Mouse (Mus musculus): ENCODE results near the gene Rassf1. TPM values are rescaled to one million over a fixed set of nuclear protein-coding genes. Genes with fewer than 3 reads are reported as not detected.

Rassf1 gene
- total RNA-seq, 2 experiments from 2014 or later: 16.7 to 19.0 TPM

GRCm38 (mm10) chr9:107596619-107597569 lies 45.5 kb downstream of the Rassf1 start:
- intact Hi-C loops (cut with DNase I): no loop called here
- no peak for DNase-seq (ENCODE audit: low spot score in 2 of 2)

- DNase-seq (ENCODE audit: low spot score in 2 of 2): no peak
- intact Hi-C loops (cut with DNase I): no loop called here
Observed at GRCm38 (mm10) chr9:107598385-107598784, 47.0 kb downstream of the Rassf1 start.

- intact Hi-C loops (cut with DNase I): no loop called here
- DNase-seq (ENCODE audit: low spot score in 2 of 2): no peak
Observed at GRCm38 (mm10) chr9:107599433-107599832, 48.1 kb downstream of the Rassf1 start.

GRCm38 (mm10) chr9:107599842-107600241 lies 48.5 kb downstream of the Rassf1 start:
- intact Hi-C loops (cut with DNase I): loop anchor here (5.0 kb wide), 1 partner anchor 137 kb away; no protein-coding TSS in a partner anchor
- DNase-seq (ENCODE audit: low spot score in 2 of 2): peak in 1 of 2 experiments; percentile 52

- intact Hi-C loops (cut with DNase I): loop anchor here (5.0 kb wide), 1 partner anchor 137 kb away; no protein-coding TSS in a partner anchor
Observed at GRCm38 (mm10) chr9:107600745-107601144, 49.4 kb downstream of the Rassf1 start.

GRCm38 (mm10) chr9:107601275-107601674 lies 49.9 kb downstream of the Rassf1 start:
- intact Hi-C loops (cut with DNase I): loop anchor here (5.0 kb wide), 1 partner anchor 136 kb away; no protein-coding TSS in a partner anchor
- no peak for DNase-seq (ENCODE audit: low spot score in 2 of 2)

More at GRCm38 (mm10) chr9:107600745-107601144, 49.4 kb downstream of the Rassf1 start:
- DNase-seq (ENCODE audit: low spot score in 2 of 2): no peak

- intact Hi-C loops (cut with DNase I): loop anchor here (1.0 to 5.0 kb wide), 3 partner anchors 42 to 135 kb away; no protein-coding TSS in a partner anchor
- peak; percentile 84 to 87 for DNase-seq (ENCODE audit: low spot score in 2 of 2)
Observed at GRCm38 (mm10) chr9:107602068-107602648, 50.8 kb downstream of the Rassf1 start.

- intact Hi-C loops (cut with DNase I): loop anchor here (2.0 to 5.0 kb wide), 2 partner anchors 74 to 134 kb away; no protein-coding TSS in a partner anchor
- no peak for DNase-seq (ENCODE audit: low spot score in 2 of 2)
Observed at GRCm38 (mm10) chr9:107603251-107603650, 51.9 kb downstream of the Rassf1 start.

- DNase-seq (ENCODE audit: low spot score in 2 of 2): no peak
- intact Hi-C loops (cut with DNase I): no loop called here
Observed at GRCm38 (mm10) chr9:107605041-107605661, 53.8 kb downstream of the Rassf1 start.

GRCm38 (mm10) chr9:107606591-107606990 lies 55.2 kb downstream of the Rassf1 start:
- DNase-seq (ENCODE audit: low spot score in 2 of 2): no peak
- intact Hi-C loops (cut with DNase I): no loop called here

GRCm38 (mm10) chr9:107607036-107607435 lies 55.7 kb downstream of the Rassf1 start:
- intact Hi-C loops (cut with DNase I): no loop called here
- no peak for DNase-seq (ENCODE audit: low spot score in 2 of 2)

- DNase-seq (ENCODE audit: low spot score in 2 of 2): no peak
- intact Hi-C loops (cut with DNase I): no loop called here
Observed at GRCm38 (mm10) chr9:107607653-107608245, 56.4 kb downstream of the Rassf1 start.

GRCm38 (mm10) chr9:107608741-107609432 lies 57.5 kb downstream of the Rassf1 start, which contains the start of gene Sema3b:
Sema3b (minus strand) TSS chr9:107609229.
- DNase-seq (ENCODE audit: low spot score in 2 of 2): no peak
- intact Hi-C loops (cut with DNase I): no loop called here

- no peak for DNase-seq (ENCODE audit: low spot score in 2 of 2)
- intact Hi-C loops (cut with DNase I): no loop called here
Observed at GRCm38 (mm10) chr9:107609433-107609830, 58.1 kb downstream of the Rassf1 start.

GRCm38 (mm10) chr9:107611456-107612190 lies 60.3 kb downstream of the Rassf1 start:
- intact Hi-C loops (cut with DNase I): loop anchor here (2.0 kb wide), 1 partner anchor 21 kb away; no protein-coding TSS in a partner anchor
- peak; percentile 35 to 43 for DNase-seq (ENCODE audit: low spot score in 2 of 2)
